Mouse (Mus musculus): ENCODE measurements at regions not wholly inside any gene's neighbourhood (a gene's known extent, or its start where the extent isn't known, plus 50 kb on each side); places are given as distances from the start of the nearest gene placed in this dataset.

DNA sequence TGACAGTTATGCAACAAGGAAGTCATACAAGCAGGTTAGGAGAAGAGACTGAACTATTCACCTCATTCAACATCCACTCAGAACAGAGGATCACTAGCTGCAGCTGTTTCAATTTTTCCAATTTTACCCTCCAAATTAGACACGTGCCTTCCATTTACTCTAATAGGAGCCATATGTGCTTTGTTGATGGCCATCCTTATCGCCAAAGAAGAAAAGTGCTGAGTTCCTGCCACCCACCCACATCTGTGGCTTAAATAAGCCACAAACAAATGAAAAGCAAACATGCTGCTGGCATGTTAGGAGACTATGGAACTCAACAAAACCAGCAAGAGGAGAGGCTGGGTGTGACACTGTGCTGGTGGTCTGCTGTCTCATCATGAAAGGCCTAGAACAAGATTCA is 1786.1 kb downstream of the 9330182O14Rik start:
- no peaks in the 10 kb centered on the region for H3K27me3 ChIP-seq (replicated peaks; ENCODE audit: control insufficient read depth, insufficient read depth, low read length)
- no peak overlapping the region for H3K9ac ChIP-seq (ENCODE audit: low read depth, low read length)
- no peaks in the 10 kb centered on the region for H3K9me3 ChIP-seq (ENCODE audit: control insufficient read depth, low read length)
- no peak for ATAC-seq
- no peaks in the 10 kb centered on the region for H3K4me1 ChIP-seq (ENCODE audit: control insufficient read depth, insufficient read depth, low read depth, low read length)
- no peak overlapping the region for H3K4me2 ChIP-seq (ENCODE audit: low read length)
- no peaks in the 10 kb centered on the region for H3K36me3 ChIP-seq (ENCODE audit: control insufficient read depth, insufficient read depth, low read length)
- 91% methylated on average over 2 of the region's 2 CpGs for WGBS
- H3K4me3 ChIP-seq (ENCODE audit: low read length) = no peak overlapping the region
- H3K27ac ChIP-seq (ENCODE audit: low read depth, low read length) = no peak overlapping the region

DNA sequence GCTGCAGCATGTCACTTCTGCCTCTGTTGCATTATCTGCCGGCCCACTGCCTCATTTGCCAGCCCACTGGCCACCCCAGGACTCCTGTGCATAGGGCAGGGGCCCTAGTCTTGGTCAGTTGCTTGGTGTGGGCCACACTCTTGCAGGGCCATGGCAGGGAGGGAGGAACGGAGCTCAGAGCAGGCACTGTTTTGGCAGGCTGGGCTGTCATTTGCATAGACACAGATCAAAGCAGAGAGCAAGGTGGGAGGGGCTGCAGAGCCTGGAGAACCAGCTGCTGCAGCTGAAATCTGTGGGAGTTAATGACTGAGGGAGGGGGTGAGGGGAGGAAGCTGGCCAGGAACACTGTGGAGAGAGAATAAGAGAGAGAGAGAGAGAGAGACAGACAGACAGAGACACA is 1802.5 kb downstream of the 9330182O14Rik start:
- Histone ChIP-seq H3K27ac (ENCODE audit: low read depth, low read length) (no peak overlapping the region), H3K9ac (ENCODE audit: low read depth, low read length) (no peak overlapping the region), H3K9me3 (ENCODE audit: control insufficient read depth, low read length) (peaks cover 7% of the 10 kb centered on the region), H3K27me3 (replicated peaks; ENCODE audit: control insufficient read depth, insufficient read depth, low read length) (no peaks in the 10 kb centered on the region), H3K36me3 (ENCODE audit: control insufficient read depth, insufficient read depth, low read length) (no peaks in the 10 kb centered on the region), H3K4me1 (ENCODE audit: control insufficient read depth, insufficient read depth, low read depth, low read length) (no peaks in the 10 kb centered on the region), H3K4me2 (ENCODE audit: low read length) (no peak overlapping the region), H3K4me3 (ENCODE audit: low read length) (no peak overlapping the region)
- ATAC-seq = no peak
- WGBS = 45% methylated on average over 2 of the region's 2 CpGs

DNA sequence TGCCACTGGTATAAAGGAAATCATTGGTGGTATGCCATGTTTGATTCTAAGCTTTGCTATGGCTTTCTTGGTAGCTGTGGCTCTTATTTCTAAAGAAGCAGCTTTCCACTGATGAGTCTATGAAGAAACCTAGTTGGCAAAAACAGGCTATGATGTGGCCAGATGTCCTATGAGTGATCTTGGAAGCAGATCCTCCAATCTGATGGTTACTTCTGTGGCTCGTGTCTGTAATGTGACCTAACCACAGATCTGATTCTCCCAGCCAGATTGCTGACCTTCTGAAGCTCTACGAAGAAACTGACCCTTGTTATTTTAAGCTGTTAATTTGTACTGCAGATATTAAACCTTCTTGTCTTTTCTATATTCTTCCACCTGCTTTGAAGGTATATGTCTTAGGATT is 1811.1 kb downstream of the 9330182O14Rik start:
- Histone ChIP-seq H3K9me3 (ENCODE audit: control insufficient read depth, low read length) (no peaks in the 10 kb centered on the region), H3K27me3 (replicated peaks; ENCODE audit: control insufficient read depth, insufficient read depth, low read length) (no peaks in the 10 kb centered on the region), H3K4me1 (ENCODE audit: control insufficient read depth, insufficient read depth, low read depth, low read length) (no peaks in the 10 kb centered on the region), H3K4me2 (ENCODE audit: low read length) (no peak overlapping the region), H3K4me3 (ENCODE audit: low read length) (no peak overlapping the region), H3K36me3 (ENCODE audit: control insufficient read depth, insufficient read depth, low read length) (no peaks in the 10 kb centered on the region), H3K9ac (ENCODE audit: low read depth, low read length) (no peak overlapping the region), H3K27ac (ENCODE audit: low read depth, low read length) (no peak overlapping the region)
- ATAC-seq = no peak
- WGBS = 87% methylated on average over 2 of the region's 2 CpGs

DNA sequence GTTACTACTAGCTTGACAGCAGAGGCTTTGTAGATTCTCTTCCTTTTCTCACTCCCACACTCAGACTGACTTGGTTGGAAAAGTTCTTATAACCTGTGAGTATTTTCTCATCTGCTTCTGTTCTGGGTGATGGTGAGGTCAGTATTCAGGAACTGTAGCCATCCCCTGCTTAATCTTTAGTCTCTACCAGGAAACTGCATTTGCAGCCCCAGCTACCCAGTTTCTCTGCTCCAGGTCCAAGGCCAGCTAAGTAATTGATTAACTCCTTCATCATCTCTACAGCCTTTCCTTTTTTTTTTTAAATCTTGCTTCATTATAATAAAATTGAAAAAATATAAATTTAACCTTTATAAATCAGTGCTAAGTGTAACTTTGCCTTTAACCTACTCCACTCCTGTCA is 1813.7 kb downstream of the 9330182O14Rik start:
- Histone ChIP-seq H3K9me3 (ENCODE audit: control insufficient read depth, low read length) (no peaks in the 10 kb centered on the region), H3K27me3 (replicated peaks; ENCODE audit: control insufficient read depth, insufficient read depth, low read length) (no peaks in the 10 kb centered on the region), H3K4me1 (ENCODE audit: control insufficient read depth, insufficient read depth, low read depth, low read length) (no peaks in the 10 kb centered on the region), H3K27ac (ENCODE audit: low read depth, low read length) (no peak overlapping the region), H3K4me3 (ENCODE audit: low read length) (no peak overlapping the region), H3K4me2 (ENCODE audit: low read length) (no peak overlapping the region), H3K36me3 (ENCODE audit: control insufficient read depth, insufficient read depth, low read length) (no peaks in the 10 kb centered on the region), H3K9ac (ENCODE audit: low read depth, low read length) (no peak overlapping the region)
- ATAC-seq = no peak

DNA sequence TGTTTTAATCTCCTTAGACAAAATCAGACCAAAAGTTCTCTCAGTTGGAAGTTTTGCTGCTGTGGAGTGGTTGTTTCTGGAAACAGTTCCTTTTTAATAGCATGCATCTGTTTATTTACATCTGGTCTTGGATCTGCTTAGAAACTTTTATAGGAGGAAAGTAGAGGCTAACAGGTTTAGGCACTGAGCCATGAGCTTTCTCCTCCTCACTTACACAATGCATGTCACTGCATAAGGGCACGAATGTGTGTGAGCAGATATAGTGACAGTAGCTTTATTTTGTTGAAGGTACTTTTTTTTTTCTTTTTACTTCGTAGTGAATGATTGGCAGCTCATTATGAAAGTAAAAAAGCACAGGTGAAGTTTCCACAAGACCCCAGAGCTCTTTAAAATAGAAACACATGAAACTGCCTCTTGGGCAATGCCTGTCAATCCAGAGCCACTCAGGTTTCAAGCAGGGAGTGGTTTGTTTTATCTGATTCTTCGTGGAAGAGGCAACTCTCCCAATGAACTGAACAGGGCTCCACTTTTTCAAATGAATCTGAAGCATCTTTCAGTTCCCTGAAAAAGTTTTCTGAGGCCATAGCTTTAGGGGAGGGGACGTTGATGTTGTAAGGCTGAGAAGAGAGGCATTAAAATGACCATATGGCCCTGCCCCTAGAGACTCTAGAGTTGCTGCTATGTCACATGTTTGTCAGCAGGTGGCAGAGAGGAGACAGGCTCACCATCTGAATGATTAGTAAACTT is 1814.4 kb downstream of the 9330182O14Rik start:
- WGBS = 54% methylated on average over 4 of the region's 4 CpGs
- Histone ChIP-seq H3K27me3 (replicated peaks; ENCODE audit: control insufficient read depth, insufficient read depth, low read length) (no peaks in the 10 kb centered on the region), H3K4me2 (ENCODE audit: low read length) (no peak overlapping the region), H3K36me3 (ENCODE audit: control insufficient read depth, insufficient read depth, low read length) (no peaks in the 10 kb centered on the region), H3K27ac (ENCODE audit: low read depth, low read length) (no peak overlapping the region), H3K4me3 (ENCODE audit: low read length) (no peak overlapping the region), H3K9ac (ENCODE audit: low read depth, low read length) (no peak overlapping the region), H3K4me1 (ENCODE audit: control insufficient read depth, insufficient read depth, low read depth, low read length) (no peaks in the 10 kb centered on the region), H3K9me3 (ENCODE audit: control insufficient read depth, low read length) (no peaks in the 10 kb centered on the region)
- ATAC-seq = peak; percentile 48; the same call in 1 of the 2 replicates

DNA sequence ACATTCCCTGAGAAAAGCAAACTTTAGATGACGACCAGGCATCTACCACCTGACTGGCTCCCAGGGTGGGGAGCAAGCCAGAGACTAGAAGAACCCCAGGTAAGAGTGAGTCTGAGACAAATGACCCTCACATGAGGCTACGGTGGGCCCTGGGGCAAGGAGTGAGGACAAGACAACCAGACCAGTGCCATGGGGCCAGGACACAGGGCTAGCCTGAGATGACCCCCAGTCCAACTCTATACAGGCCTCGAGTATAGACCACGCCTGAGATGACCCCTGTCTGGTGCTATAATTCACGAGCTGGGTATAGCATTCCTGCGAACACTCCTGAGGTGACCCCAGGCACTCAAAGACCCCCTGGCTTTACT is 1814.9 kb downstream of the 9330182O14Rik start:
- no peaks in the 10 kb centered on the region for H3K36me3 ChIP-seq (ENCODE audit: control insufficient read depth, insufficient read depth, low read length)
- ATAC-seq = peak; percentile 40; the same call in 1 of the 2 replicates
- H3K4me2 ChIP-seq (ENCODE audit: low read length) = no peak overlapping the region
- H3K4me1 ChIP-seq (ENCODE audit: control insufficient read depth, insufficient read depth, low read depth, low read length) = no peaks in the 10 kb centered on the region
- no peaks in the 10 kb centered on the region for H3K9me3 ChIP-seq (ENCODE audit: control insufficient read depth, low read length)
- H3K9ac ChIP-seq (ENCODE audit: low read depth, low read length) = no peak overlapping the region
- WGBS = 61% methylated on average over 6 of the region's 6 CpGs
- H3K27ac ChIP-seq (ENCODE audit: low read depth, low read length) = no peak overlapping the region
- no peak overlapping the region for H3K4me3 ChIP-seq (ENCODE audit: low read length)
- no peaks in the 10 kb centered on the region for H3K27me3 ChIP-seq (replicated peaks; ENCODE audit: control insufficient read depth, insufficient read depth, low read length)

DNA sequence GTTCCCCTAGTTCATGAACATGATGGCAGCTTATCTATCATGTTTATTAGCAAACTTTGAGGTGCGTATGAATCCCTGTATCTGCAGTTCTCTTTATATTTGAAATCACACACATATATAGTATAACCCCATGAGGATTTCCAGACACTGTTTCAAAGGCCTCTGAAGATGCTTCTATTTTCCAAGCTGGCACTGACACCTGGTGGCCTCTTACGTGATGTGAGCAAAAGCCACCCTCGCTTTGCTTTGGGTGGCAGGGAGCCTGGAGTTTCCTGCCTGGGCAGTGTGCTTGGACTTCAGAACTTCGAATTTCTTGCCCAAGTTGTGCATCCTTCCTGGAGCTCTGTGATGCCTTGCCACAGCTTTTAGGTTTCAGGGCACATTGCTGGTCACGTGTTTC is 1817.1 kb downstream of the 9330182O14Rik start:
- WGBS = 80% methylated on average over 5 of the region's 5 CpGs
- peak; percentile 64; the same call in 1 of the 2 replicates for ATAC-seq

DNA sequence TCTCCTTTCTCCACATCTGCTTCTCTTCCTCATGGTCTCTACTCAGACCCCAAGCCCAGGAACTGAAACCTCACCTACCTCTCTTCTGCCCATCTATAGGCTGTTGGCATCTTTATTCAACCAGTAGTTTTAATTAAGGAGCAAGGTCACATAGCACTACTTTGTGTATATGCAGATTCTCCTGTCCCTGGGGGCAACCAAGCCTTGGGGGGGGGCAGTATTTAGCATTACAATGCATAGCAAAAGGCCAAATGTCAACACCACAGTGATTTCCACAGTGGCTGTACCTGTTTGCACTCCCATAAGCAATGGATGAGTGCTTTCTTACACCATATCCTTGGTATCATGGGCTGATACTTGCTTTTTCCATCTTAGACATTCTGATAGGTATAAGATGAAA is 1826.4 kb downstream of the 9330182O14Rik start:
- no peaks in the 10 kb centered on the region for H3K27me3 ChIP-seq (replicated peaks; ENCODE audit: control insufficient read depth, insufficient read depth, low read length)
- H3K9me3 ChIP-seq (ENCODE audit: control insufficient read depth, low read length) = no peaks in the 10 kb centered on the region
- no peak overlapping the region for H3K4me2 ChIP-seq (ENCODE audit: low read length)
- no peak overlapping the region for H3K4me3 ChIP-seq (ENCODE audit: low read length)
- no peak overlapping the region for H3K27ac ChIP-seq (ENCODE audit: low read depth, low read length)
- H3K9ac ChIP-seq (ENCODE audit: low read depth, low read length) = no peak overlapping the region
- ATAC-seq = no peak
- no peaks in the 10 kb centered on the region for H3K36me3 ChIP-seq (ENCODE audit: control insufficient read depth, insufficient read depth, low read length)
- no peaks in the 10 kb centered on the region for H3K4me1 ChIP-seq (ENCODE audit: control insufficient read depth, insufficient read depth, low read depth, low read length)

More for the DNA sequence above, 1817.1 kb downstream of the 9330182O14Rik start:
- Histone ChIP-seq H3K27ac (ENCODE audit: low read depth, low read length) (no peak overlapping the region), H3K27me3 (replicated peaks; ENCODE audit: control insufficient read depth, insufficient read depth, low read length) (no peaks in the 10 kb centered on the region), H3K36me3 (ENCODE audit: control insufficient read depth, insufficient read depth, low read length) (no peaks in the 10 kb centered on the region), H3K4me1 (ENCODE audit: control insufficient read depth, insufficient read depth, low read depth, low read length) (no peaks in the 10 kb centered on the region), H3K4me3 (ENCODE audit: low read length) (no peak overlapping the region), H3K9ac (ENCODE audit: low read depth, low read length) (no peak overlapping the region), H3K4me2 (ENCODE audit: low read length) (no peak overlapping the region), H3K9me3 (ENCODE audit: control insufficient read depth, low read length) (no peaks in the 10 kb centered on the region)

DNA sequence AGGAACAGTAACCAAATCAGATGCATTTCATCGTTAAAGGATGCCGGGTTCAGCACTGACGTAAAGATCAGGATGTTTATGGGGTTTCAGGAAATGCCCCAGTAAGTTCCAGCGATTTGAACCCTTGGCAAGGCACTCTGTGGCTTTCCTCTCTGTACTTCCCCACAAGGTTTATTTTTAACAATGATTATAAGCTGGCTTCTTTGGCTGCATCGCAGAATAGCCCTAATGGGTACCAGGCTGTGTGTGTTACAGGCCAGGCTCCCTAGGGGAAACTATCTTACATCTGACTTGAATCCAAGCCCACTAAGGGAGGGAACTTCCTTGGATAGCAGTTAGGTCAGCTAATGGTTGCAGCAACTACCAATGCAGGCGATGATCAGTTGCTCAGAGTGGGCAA is 1836.7 kb downstream of the 9330182O14Rik start:
- H3K9me3 ChIP-seq (ENCODE audit: control insufficient read depth, low read length) = no peaks in the 10 kb centered on the region
- H3K4me1 ChIP-seq (ENCODE audit: control insufficient read depth, insufficient read depth, low read depth, low read length) = no peaks in the 10 kb centered on the region
- H3K4me3 ChIP-seq (ENCODE audit: low read length) = no peak overlapping the region
- no peak overlapping the region for H3K9ac ChIP-seq (ENCODE audit: low read depth, low read length)
- H3K36me3 ChIP-seq (ENCODE audit: control insufficient read depth, insufficient read depth, low read length) = no peaks in the 10 kb centered on the region
- WGBS = 91% methylated on average over 6 of the region's 6 CpGs
- H3K27me3 ChIP-seq (replicated peaks; ENCODE audit: control insufficient read depth, insufficient read depth, low read length) = no peaks in the 10 kb centered on the region; the same call in 1 of the 2 replicates
- H3K27ac ChIP-seq (ENCODE audit: low read depth, low read length) = no peak overlapping the region
- H3K4me2 ChIP-seq (ENCODE audit: low read length) = no peak overlapping the region
- ATAC-seq = no peak

DNA sequence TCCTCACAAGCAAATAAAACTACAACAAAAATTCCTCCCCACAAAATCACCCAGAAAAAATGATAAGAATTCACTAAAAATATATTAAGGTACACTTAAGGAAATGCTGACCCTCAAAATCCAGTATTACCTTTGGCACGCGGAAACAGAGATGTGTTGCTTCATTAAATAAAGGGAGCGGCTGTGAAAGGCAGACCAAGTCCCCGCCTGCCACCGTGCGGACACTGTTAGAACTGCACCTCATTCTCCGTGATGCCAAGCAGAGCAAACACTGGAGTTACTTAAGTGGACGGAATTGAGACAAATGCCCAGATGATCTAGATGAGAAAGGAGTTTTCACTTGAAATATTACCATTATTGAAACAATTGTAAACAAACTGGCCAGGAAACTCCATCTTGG is 1839.1 kb downstream of the 9330182O14Rik start:
- Histone ChIP-seq H3K4me1 (ENCODE audit: control insufficient read depth, insufficient read depth, low read depth, low read length) (no peaks in the 10 kb centered on the region), H3K9ac (ENCODE audit: low read depth, low read length) (no peak overlapping the region), H3K27ac (ENCODE audit: low read depth, low read length) (no peak overlapping the region), H3K4me2 (ENCODE audit: low read length) (no peak overlapping the region), H3K4me3 (ENCODE audit: low read length) (no peak overlapping the region), H3K9me3 (ENCODE audit: control insufficient read depth, low read length) (no peaks in the 10 kb centered on the region), H3K27me3 (replicated peaks; ENCODE audit: control insufficient read depth, insufficient read depth, low read length) (no peaks in the 10 kb centered on the region), H3K36me3 (ENCODE audit: control insufficient read depth, insufficient read depth, low read length) (no peaks in the 10 kb centered on the region)
- WGBS = 3% methylated on average over 8 of the region's 8 CpGs
- ATAC-seq = peak; percentile 86
